Mouse (Mus musculus): ENCODE measurements around the gene Atp2a2. TPM values are rescaled to one million over a fixed set of nuclear protein-coding genes. Genes with fewer than 3 reads are reported as not detected.

Gene Atp2a2
- polyA plus RNA-seq, 1 experiment, result 60.1 TPM

DNA sequence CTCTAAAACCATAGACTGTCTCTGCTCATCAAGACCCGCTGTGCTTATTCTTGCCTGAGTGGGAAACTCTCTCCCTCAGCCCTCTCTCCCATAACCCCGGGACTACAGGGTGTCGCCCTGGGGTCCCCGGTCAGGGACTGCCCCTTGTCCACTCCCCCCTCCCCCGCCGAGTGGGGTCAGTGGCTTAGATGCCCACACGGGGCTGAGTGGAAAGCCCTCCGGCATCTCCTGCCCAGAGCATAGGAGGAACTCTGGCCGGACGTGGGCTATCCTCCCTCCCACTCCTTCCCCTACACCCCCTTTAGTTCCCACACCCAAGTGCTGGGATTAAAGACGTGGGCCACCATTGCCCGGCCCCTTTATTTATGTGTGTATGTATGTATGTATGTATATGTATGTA lies 86.6 kb downstream of the Atp2a2 start:
- WGBS, result 87% methylated on average over 12 of the region's 12 CpGs
- no peaks in the 10 kb centered on the region for H3K36me3 ChIP-seq (ENCODE audit: control insufficient read depth, insufficient read depth, low read length)
- TF ChIP-seq CTCF (IDR thresholded peaks at IDR 0.05; ENCODE audit: extremely low read depth, insufficient read length, insufficient replicate concordance, low read depth, low read length) (no peak), POLR2A (IDR thresholded peaks at IDR 0.05; ENCODE audit: low read depth, low read length) (no peak)
- no peak overlapping the region for H3K27ac ChIP-seq (ENCODE audit: insufficient read depth, low read depth, low read length)
- H3K4me1 ChIP-seq (ENCODE audit: control insufficient read depth, insufficient read depth, insufficient read length, low read length), result no peaks in the 10 kb centered on the region
- H3K27me3 ChIP-seq (ENCODE audit: control insufficient read depth, insufficient read depth, low read length), result no peaks in the 10 kb centered on the region
- no peak overlapping the region for H3K4me3 ChIP-seq (ENCODE audit: low read depth, low read length)

DNA sequence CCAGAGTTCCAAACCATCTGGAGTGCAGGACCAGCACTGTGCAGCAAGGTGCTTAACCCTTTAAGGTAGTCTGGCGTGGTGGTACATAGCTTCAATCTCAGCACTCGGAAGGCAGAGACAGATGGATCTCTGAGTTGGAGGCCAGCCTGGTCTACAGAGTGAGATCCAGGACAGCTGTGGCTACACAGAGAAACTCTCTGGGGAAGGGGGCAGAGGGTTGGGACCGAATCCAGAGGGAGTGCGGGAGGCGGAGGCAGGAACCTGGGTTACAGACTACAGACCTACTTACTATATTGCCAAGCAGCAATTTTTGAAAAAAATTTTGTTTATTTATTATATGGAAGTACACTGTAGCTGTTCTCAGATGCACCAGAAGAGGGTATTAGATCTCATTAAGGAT lies 87.7 kb downstream of the Atp2a2 start:
- TF ChIP-seq CTCF (IDR thresholded peaks at IDR 0.05; ENCODE audit: extremely low read depth, insufficient read length, insufficient replicate concordance, low read depth, low read length) (no peak), POLR2A (IDR thresholded peaks at IDR 0.05; ENCODE audit: low read depth, low read length) (no peak)
- Histone ChIP-seq H3K4me3 (ENCODE audit: low read depth, low read length) (no peak overlapping the region), H3K27me3 (ENCODE audit: control insufficient read depth, insufficient read depth, low read length) (no peaks in the 10 kb centered on the region), H3K36me3 (ENCODE audit: control insufficient read depth, insufficient read depth, low read length) (peaks cover 3% of the 10 kb centered on the region), H3K4me1 (ENCODE audit: control insufficient read depth, insufficient read depth, insufficient read length, low read length) (no peaks in the 10 kb centered on the region; the same call in 1 of the 2 replicates), H3K27ac (ENCODE audit: insufficient read depth, low read depth, low read length) (no peak overlapping the region)
- WGBS, result 89% methylated on average over 5 of the region's 5 CpGs

DNA sequence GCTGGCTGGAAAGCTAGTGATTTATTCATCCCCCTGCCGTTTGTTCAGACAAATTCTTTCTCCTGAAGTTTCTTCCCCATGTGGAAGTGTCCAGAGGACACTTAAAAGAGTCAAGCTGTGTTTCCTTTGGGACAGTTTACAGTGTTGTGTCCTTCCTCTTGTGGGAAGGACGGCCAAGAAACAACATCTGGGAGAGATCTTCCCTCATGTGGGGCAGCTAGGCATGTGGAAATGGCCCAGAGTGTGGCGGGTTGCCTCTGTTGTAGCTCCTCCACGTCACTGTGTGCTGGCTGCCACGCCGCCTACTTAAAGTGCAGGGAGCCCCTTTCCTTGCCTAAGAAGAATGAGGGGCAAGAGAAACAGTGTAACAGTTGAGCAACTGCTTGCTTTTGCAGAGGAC lies 89.2 kb downstream of the Atp2a2 start:
- WGBS, result 49% methylated on average over 6 of the region's 6 CpGs
- TF ChIP-seq CTCF (IDR thresholded peaks at IDR 0.05; ENCODE audit: extremely low read depth, insufficient read length, insufficient replicate concordance, low read depth, low read length), result no peak
- no peak for TF ChIP-seq POLR2A (IDR thresholded peaks at IDR 0.05; ENCODE audit: low read depth, low read length)
- Histone ChIP-seq H3K27me3 (ENCODE audit: control insufficient read depth, insufficient read depth, low read length) (no peaks in the 10 kb centered on the region), H3K4me3 (ENCODE audit: low read depth, low read length) (no peak overlapping the region), H3K27ac (ENCODE audit: insufficient read depth, low read depth, low read length) (no peak overlapping the region), H3K36me3 (ENCODE audit: control insufficient read depth, insufficient read depth, low read length) (peaks cover 3% of the 10 kb centered on the region), H3K4me1 (ENCODE audit: control insufficient read depth, insufficient read depth, insufficient read length, low read length) (no peaks in the 10 kb centered on the region; the same call in 1 of the 2 replicates)

DNA sequence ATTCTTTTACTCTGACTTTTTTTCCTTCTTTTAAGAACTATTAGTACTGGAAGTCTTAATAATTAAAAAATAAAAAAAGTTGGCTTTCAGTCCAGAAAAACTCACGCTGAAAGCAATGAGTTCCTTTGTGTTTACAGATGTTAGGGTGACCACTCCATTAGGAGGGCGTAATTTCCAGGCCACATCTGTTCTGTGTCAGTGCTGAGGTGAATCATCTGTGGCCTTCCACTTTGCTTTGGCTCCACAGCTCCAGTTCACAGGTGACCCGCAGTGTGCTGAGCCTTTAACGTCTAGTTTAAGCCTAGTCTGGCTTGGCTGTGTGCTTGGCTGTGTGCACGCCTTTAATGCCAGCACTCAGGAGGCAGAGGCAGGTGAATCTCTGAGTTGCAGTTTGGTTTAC lies 90.1 kb downstream of the Atp2a2 start:
- 77% methylated on average over 5 of the region's 5 CpGs for WGBS

DNA sequence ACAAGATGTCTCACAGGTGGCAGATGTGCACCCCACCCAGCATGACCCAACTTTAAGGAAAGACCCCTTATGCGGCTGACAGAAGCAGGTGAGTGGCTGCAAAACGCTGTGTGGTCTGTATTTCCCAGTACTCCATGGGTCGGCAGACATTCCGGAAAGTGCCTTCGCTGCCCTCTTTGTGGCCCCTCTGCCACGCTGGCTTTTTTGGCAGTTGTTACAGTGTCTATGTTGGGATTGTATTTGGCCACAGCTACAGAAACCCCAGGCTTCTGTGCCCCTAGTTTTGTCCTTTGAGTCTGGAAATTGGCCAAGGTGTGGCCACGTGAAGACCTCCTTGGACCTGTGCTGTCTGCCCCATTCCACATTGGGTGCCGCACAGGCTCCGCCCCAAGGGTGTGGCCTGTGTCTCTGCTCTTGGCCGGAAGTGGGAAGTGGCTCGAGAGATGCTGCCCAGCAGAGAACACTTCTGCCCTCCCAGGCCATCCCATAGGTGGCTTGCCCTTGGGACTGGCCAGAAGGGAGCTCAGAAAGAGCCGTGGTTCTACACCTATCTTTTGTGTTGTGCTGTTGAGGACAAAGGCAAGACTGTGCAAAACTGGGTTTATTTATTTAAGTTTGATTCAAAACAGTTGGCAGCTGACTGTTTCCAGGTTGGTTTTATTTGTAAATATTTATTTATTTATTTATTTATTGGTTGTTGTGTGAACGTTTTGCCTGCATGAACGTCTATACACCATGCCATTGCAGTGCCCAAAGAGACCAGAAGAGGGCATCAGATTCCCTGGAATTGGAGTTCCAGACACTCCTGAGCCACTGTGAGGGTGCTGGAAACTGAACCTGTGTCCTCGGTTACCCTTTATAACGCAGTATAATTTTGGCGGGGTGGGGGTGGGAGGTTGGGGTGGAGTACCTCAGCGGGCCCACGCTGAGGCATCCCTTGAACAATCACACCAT lies 92.1 kb downstream of the Atp2a2 start:
- 91% methylated on average over 19 of the region's 19 CpGs for WGBS
- Histone ChIP-seq H3K36me3 (ENCODE audit: control insufficient read depth, insufficient read depth, low read length) (peaks cover 24% of the 10 kb centered on the region), H3K27ac (ENCODE audit: insufficient read depth, low read depth, low read length) (no peak overlapping the region), H3K4me1 (ENCODE audit: control insufficient read depth, insufficient read depth, insufficient read length, low read length) (no peaks in the 10 kb centered on the region; the same call in 1 of the 2 replicates), H3K27me3 (ENCODE audit: control insufficient read depth, insufficient read depth, low read length) (no peaks in the 10 kb centered on the region), H3K4me3 (ENCODE audit: low read depth, low read length) (no peak overlapping the region)
- TF ChIP-seq CTCF (IDR thresholded peaks at IDR 0.05; ENCODE audit: extremely low read depth, insufficient read length, insufficient replicate concordance, low read depth, low read length), result no peak
- TF ChIP-seq POLR2A (IDR thresholded peaks at IDR 0.05; ENCODE audit: low read depth, low read length), result no peak

More for the DNA sequence above, 90.1 kb downstream of the Atp2a2 start:
- Histone ChIP-seq H3K27ac (ENCODE audit: insufficient read depth, low read depth, low read length) (no peak overlapping the region), H3K36me3 (ENCODE audit: control insufficient read depth, insufficient read depth, low read length) (peaks cover 6% of the 10 kb centered on the region), H3K4me1 (ENCODE audit: control insufficient read depth, insufficient read depth, insufficient read length, low read length) (no peaks in the 10 kb centered on the region; the same call in 1 of the 2 replicates), H3K27me3 (ENCODE audit: control insufficient read depth, insufficient read depth, low read length) (no peaks in the 10 kb centered on the region), H3K4me3 (ENCODE audit: low read depth, low read length) (no peak overlapping the region)
- TF ChIP-seq POLR2A (IDR thresholded peaks at IDR 0.05; ENCODE audit: low read depth, low read length), result no peak
- no peak for TF ChIP-seq CTCF (IDR thresholded peaks at IDR 0.05; ENCODE audit: extremely low read depth, insufficient read length, insufficient replicate concordance, low read depth, low read length)

DNA sequence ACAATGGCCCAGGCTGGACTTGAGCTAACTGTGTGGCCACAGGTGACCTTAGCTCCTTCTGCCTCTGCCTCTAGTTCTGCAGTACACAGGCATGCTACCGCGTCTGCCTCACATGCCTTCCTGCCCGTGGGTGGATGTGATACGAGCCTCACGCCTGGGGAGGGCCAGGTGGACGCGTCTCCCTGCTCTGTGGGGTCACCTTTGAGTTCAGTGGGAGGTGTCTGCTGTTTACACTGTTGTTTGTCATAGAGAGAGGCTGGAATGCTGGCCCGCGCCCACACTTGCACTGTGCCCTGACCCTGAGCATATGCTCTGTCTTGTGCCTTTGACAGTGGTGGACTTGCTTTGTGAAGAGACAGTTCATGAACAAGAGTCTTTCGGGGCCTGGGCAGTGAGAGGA lies 96.5 kb downstream of the Atp2a2 start:
- 95% methylated on average over 10 of the region's 10 CpGs for WGBS

More for the DNA sequence above, 96.5 kb downstream of the Atp2a2 start:
- Histone ChIP-seq H3K4me1 (ENCODE audit: control insufficient read depth, insufficient read depth, insufficient read length, low read length) (no peaks in the 10 kb centered on the region; the same call in 1 of the 2 replicates), H3K4me3 (ENCODE audit: low read depth, low read length) (no peak overlapping the region), H3K27me3 (ENCODE audit: control insufficient read depth, insufficient read depth, low read length) (no peaks in the 10 kb centered on the region), H3K36me3 (ENCODE audit: control insufficient read depth, insufficient read depth, low read length) (peaks cover 60% of the 10 kb centered on the region), H3K27ac (ENCODE audit: insufficient read depth, low read depth, low read length) (no peak overlapping the region)
- no peak for TF ChIP-seq CTCF (IDR thresholded peaks at IDR 0.05; ENCODE audit: extremely low read depth, insufficient read length, insufficient replicate concordance, low read depth, low read length)
- no peak for TF ChIP-seq POLR2A (IDR thresholded peaks at IDR 0.05; ENCODE audit: low read depth, low read length)

Other genes starting within 250 kb of the Atp2a2 start
- gene Tctn1, start 237.8 kb downstream of the Atp2a2 start, polyA plus RNA-seq (2012; rRNA removed), result 5.8 and 12.5 TPM in 2 replicates
- gene Pptc7, start 217.9 kb downstream of the Atp2a2 start, polyA plus RNA-seq (2012; rRNA removed), result 12.5 and 20.1 TPM in 2 replicates
- gene Rad9b, start 148.0 kb downstream of the Atp2a2 start, polyA plus RNA-seq (2012; rRNA removed), result 0.39 and 0.98 TPM in 2 replicates
- 31.4 and 36.6 TPM in 2 replicates for gene Vps29, start 147.9 kb downstream of the Atp2a2 start, polyA plus RNA-seq (2012; rRNA removed)
- gene Gpn3, start 130.3 kb downstream of the Atp2a2 start, polyA plus RNA-seq (2012; rRNA removed), result 22.4 and 32.6 TPM in 2 replicates
- 3.2 and 3.5 TPM in 2 replicates for gene Fam216a, start 129.9 kb downstream of the Atp2a2 start, polyA plus RNA-seq (2012; rRNA removed)
- gene Arpc3, start 110.3 kb downstream of the Atp2a2 start, polyA plus RNA-seq (2012; rRNA removed), result 46.5 and 105 TPM in 2 replicates
- 9.1 and 17.2 TPM in 2 replicates for gene Anapc7, start 80.5 kb downstream of the Atp2a2 start, polyA plus RNA-seq (2012; rRNA removed)
- 0.09 and 0.15 TPM in 2 replicates for gene Ift81, start 112.3 kb upstream of the Atp2a2 start, polyA plus RNA-seq (2012; rRNA removed)
- 12.0 and 24.3 TPM in 2 replicates for gene P2rx7, start 141.7 kb upstream of the Atp2a2 start, polyA plus RNA-seq (2012; rRNA removed)
- 26.6 and 61.9 TPM in 2 replicates for gene P2rx4, start 205.3 kb upstream of the Atp2a2 start, polyA plus RNA-seq (2012; rRNA removed)